Mouse (Mus musculus) spleen, adult 12 weeks (tissue): ENCODE data around the gene Psd4.

ENCODE experiments used
- DNase-seq: peaks from one replicate; pipeline ENCODE4 v3.0.0; 2022; ENCODE audit warnings: low spot score

Gene Psd4

GRCm38 (mm10) chr2:24386158-24386963 lies 19.0 kb downstream of the Psd4 start:
- DNase-seq, result peak; percentile 43

GRCm38 (mm10) chr2:24386964-24387320 lies 19.6 kb downstream of the Psd4 start:
- DNase-seq, result no peak

GRCm38 (mm10) chr2:24387361-24388283 lies 20.2 kb downstream of the Psd4 start:
- no peak for DNase-seq

- DNase-seq, result no peak
Observed at GRCm38 (mm10) chr2:24393251-24393650, 25.9 kb downstream of the Psd4 start.

- DNase-seq, result no peak
Observed at GRCm38 (mm10) chr2:24397115-24397514, 29.7 kb downstream of the Psd4 start.

GRCm38 (mm10) chr2:24400711-24401110 lies 33.3 kb downstream of the Psd4 start:
- DNase-seq, result no peak

GRCm38 (mm10) chr2:24405345-24406012 lies 38.1 kb downstream of the Psd4 start:
- DNase-seq, result peak; percentile 32

- no peak for DNase-seq
Observed at GRCm38 (mm10) chr2:24407701-24408485, 40.5 kb downstream of the Psd4 start.

GRCm38 (mm10) chr2:24409166-24409565 lies 41.8 kb downstream of the Psd4 start:
- DNase-seq, result peak; percentile 12

- no peak for DNase-seq
Observed at GRCm38 (mm10) chr2:24413172-24413571, 45.8 kb downstream of the Psd4 start.

- no peak for DNase-seq
Observed at GRCm38 (mm10) chr2:24413677-24414076, 46.3 kb downstream of the Psd4 start.

- no peak for DNase-seq
Observed at GRCm38 (mm10) chr2:24416668-24417067, 49.3 kb downstream of the Psd4 start.

- DNase-seq, result no peak
Observed at GRCm38 (mm10) chr2:24417106-24417505, 49.7 kb downstream of the Psd4 start.

- DNase-seq, result no peak
Observed at GRCm38 (mm10) chr2:24417564-24417963, 50.2 kb downstream of the Psd4 start.

- DNase-seq, result no peak
Observed at GRCm38 (mm10) chr2:24421211-24421863, 54.0 kb downstream of the Psd4 start.

GRCm38 (mm10) chr2:24422815-24423214 lies 55.4 kb downstream of the Psd4 start:
- DNase-seq, result no peak

GRCm38 (mm10) chr2:24425630-24426029 lies 58.2 kb downstream of the Psd4 start:
- DNase-seq, result no peak

GRCm38 (mm10) chr2:24427866-24428675 lies 60.7 kb downstream of the Psd4 start:
- no peak for DNase-seq

GRCm38 (mm10) chr2:24429806-24430205 lies 62.4 kb downstream of the Psd4 start:
- DNase-seq, result no peak

- no peak for DNase-seq
Observed at GRCm38 (mm10) chr2:24434670-24435069, 67.3 kb downstream of the Psd4 start.
